Mouse (Mus musculus) adrenal gland, adult 10 weeks (tissue): ENCODE results near the gene Tmem121. TPM values are rescaled to one million over a fixed set of nuclear protein-coding genes. Genes with fewer than 3 reads are reported as not detected.

ENCODE experiments used
- polyA plus RNA-seq: library from polyadenylated mRNA; stranded (reverse); fragments of 350-450 nt; fragmentation: Illumina TruSeq; extraction: RNeasy Lipid Tissue Mini Kit (QIAGEN cat#74804); gene quantifications from one replicate; pipeline ENCODE4 v1.2.3, GENCODE M21; 2014; ENCODE audit warnings: low read depth, low replicate concordance

Gene Tmem121
- not detected for polyA plus RNA-seq

DNA sequence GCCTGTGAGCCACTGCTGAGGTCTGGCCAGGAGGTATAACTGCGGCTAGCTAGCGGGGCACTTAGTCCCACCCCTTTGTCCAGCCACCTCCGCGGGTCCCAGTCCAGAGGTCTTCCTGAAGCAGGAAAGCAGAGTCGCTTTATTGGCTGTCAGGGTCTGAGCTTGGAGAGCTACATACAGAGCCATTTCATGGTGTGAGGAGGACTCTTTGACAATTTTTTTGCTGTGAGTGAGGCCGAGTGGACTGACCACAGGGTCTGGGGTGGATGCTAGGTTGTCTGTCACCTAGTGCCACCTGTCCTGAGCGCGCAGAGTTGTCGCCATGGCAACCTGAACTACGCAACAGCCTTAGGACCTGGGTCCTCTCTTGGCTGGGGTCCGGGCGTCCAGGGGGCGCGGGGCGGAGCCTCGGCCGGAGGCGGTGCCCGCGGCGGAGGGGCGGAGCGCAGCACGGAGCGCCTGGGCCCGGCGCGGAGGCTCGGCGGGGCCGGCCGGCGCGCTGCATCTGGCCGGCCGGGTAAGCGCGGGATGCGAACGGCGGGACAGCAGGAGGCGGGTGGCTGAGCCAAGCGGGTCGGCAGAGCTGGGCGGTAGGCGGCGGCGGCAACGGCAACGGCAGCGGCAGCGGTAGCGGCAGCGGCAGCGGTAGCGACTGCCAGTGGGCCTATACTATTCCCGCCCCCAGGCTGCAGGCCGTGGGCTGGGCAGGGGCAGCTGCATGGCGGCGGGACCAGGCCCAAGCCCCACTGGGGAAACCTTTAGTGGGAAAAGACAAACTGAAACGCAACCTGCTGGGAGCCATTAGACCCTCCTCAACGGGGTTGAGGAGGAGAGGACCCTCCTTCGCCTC lies at the start of gene Tmem121:
Gene Tmem121, plus strand, starts transcription at position 489 of the 850 bp plus-strand sequence.

DNA sequence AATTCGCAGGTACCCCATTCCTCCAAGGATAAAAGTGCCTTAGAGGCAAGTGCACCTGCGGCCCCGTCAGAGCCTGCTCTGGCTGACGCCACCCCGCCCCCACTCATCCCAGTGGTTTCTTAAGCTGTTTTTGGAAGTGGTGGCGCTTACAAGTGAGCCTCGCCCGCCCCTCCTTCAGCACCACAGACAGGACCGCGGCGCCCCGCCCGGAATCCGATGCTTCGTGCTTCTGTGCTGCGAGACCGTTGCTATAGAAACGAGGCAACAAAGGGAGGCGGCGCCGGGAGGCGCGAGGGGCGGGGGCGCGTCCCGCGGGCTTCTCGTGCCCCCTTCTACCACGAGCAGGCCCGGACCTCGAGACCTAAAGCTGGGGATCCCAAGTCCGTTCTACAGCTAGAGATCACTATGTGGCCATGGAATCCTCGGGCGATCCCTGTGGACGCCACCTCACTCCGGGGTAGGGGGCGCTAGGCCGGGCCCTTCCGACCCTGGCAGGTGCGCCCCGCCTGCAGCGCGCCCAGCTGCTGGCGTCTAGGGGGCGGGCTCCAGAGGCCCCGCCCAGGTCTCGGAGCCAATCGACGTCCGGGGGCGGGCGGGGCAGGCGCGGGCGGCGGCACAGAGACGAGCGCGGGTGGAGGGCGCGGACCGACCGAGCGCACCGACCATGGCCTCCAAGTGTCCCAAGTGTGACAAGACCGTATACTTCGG lies 45.7 kb upstream of the Tmem121 start, which contains the start of gene Crip2:
Gene Crip2, plus strand, starts transcription at position 329 of the 708 bp plus-strand sequence.

GRCm38 (mm10) chr12:113146112-113147057 lies 39.3 kb upstream of the Tmem121 start, which contains the start of gene Crip1:
TSS of gene Crip1 (plus strand) at chr12:113146316.

GRCm38 (mm10) chr12:113155887-113156539 lies 29.7 kb upstream of the Tmem121 start, which contains the start of gene Tedc1:
TSS of gene Tedc1 (plus strand) at chr12:113156421.

Other genes starting within 250 kb of the Tmem121 start
- gene Nudt14, start 243.8 kb upstream of the Tmem121 start, polyA plus RNA-seq, result 0.93 TPM
- gene Btbd6, start 209.4 kb upstream of the Tmem121 start, polyA plus RNA-seq, result 1.1 TPM
- gene Brf1, start 185.2 kb upstream of the Tmem121 start, polyA plus RNA-seq, result 20.1 TPM
- gene Pacs2, start 171.4 kb upstream of the Tmem121 start, polyA plus RNA-seq, result 7.3 TPM
- gene Tex22, start 111.4 kb upstream of the Tmem121 start, polyA plus RNA-seq, result not detected
- 21.4 TPM for gene Mta1, start 87.7 kb upstream of the Tmem121 start, polyA plus RNA-seq
- 0.58 TPM for gene Crip2, start 45.7 kb upstream of the Tmem121 start, polyA plus RNA-seq
- gene Crip1, start 39.6 kb upstream of the Tmem121 start, polyA plus RNA-seq, result 0.82 TPM
- gene Tedc1, start 29.5 kb upstream of the Tmem121 start, polyA plus RNA-seq, result not detected